Mouse (Mus musculus) liver, postnatal 0 days (tissue): ENCODE results near the gene Ehbp1.

ENCODE experiments used
- CTCF ChIP-seq: sonication (generic); IDR thresholded peaks from 2 replicates; pipeline ENCODE4 v1.5.1; 2016; ENCODE audit warnings: antibody characterized with exemption, low read depth
- EP300 ChIP-seq: IDR thresholded peaks from 2 replicates; pipeline ENCODE4 v1.6.1; 2016; ENCODE audit warnings: antibody characterized with exemption, low read depth, mild to moderate bottlenecking

GRCm38 (mm10) chr11:22317824-22318411 lies 24.2 kb downstream of the Ehbp1 start:
- TF ChIP-seq CTCF (no peak), EP300 (no peak)
